Mouse (Mus musculus): Measurements from ENCODE around the gene Ak5. TPM values are rescaled to one million over a fixed set of nuclear protein-coding genes. Genes with fewer than 3 reads are reported as not detected.

Ak5 gene
- polyA plus RNA-seq, 1 experiment from 2014 or later: 1.9 TPM

DNA sequence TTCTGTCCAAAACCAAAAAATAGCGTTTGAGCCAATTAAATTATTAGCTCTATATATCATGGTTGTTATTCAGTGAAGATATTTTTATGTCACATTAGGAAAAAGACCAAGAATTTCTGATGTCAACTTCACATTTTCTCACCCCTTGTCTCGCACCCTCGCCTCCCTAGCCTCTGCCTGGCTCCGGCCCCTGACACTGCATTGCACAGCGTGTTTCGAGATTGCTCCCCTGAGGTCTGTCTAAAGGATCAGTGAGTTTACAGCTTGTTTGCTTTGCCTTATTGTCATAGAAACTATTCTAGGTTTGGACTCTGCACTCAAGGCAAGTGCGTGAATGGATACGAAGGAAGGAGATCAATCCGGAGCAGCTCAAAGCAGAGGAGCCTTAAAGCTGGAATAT is 20.9 kb upstream of the Ak5 start:
- WGBS: 48% methylated on average over 9 of the region's 9 CpGs
- no peak for ATAC-seq (ENCODE audit: low FRiP score, low TSS enrichment)
- no peak overlapping the region for H3K4me3 ChIP-seq (ENCODE audit: low read depth, low read length)

DNA sequence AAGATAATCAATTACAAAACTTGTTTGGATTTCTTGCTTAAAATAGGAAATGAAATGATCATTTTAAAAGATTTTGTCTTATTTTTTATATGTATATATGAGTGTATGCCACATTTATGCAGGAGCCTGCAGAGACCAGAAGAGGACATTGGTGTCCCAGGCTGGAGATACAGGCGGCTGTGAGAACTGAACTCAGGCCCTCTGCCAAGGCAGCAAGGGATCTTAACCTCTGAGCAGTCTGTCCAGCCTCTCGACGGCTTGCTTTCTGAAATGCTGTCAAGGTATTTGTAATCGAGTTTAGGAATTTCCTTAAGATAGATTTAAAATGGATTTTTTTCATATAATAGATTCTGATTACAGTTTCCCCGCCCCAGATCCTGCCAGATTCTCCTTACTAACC is 20.4 kb upstream of the Ak5 start:
- Histone ChIP-seq H3K4me1 (replicated peaks; ENCODE audit: control insufficient read depth, insufficient read depth) (no peaks in the 10 kb centered on the region), H3K27ac (replicated peaks) (no peak overlapping the region), H3K4me3 (ENCODE audit: low read depth, low read length) (no peak overlapping the region), H3K36me3 (ENCODE audit: control insufficient read depth, insufficient read depth, low read length) (no peaks in the 10 kb centered on the region), H3K27me3 (ENCODE audit: control insufficient read depth, insufficient read depth, low read length) (no peaks in the 10 kb centered on the region), H3K9ac (ENCODE audit: low read length) (no peak overlapping the region), H3K9me3 (ENCODE audit: control insufficient read depth, low read length) (no peaks in the 10 kb centered on the region), H3K4me2 (replicated peaks; ENCODE audit: low read depth) (no peak overlapping the region)
- DNase-seq (ENCODE audit: low spot score) (no peak), ATAC-seq (ENCODE audit: low FRiP score, low TSS enrichment) (no peak)
- 43% methylated on average over 5 of the region's 5 CpGs for WGBS
- no peak for TF ChIP-seq CTCF (IDR thresholded peaks at IDR 0.05; ENCODE audit: low read depth)
- no peak for TF ChIP-seq EP300 (optimal IDR thresholded peaks at IDR 0.05)

More for the DNA sequence above, 20.9 kb upstream of the Ak5 start:
- Histone ChIP-seq H3K36me3 (ENCODE audit: control insufficient read depth, insufficient read depth, low read length) (no peaks in the 10 kb centered on the region), H3K9ac (ENCODE audit: low read length) (no peak overlapping the region), H3K27me3 (ENCODE audit: control insufficient read depth, insufficient read depth, low read length) (no peaks in the 10 kb centered on the region), H3K9me3 (ENCODE audit: control insufficient read depth, low read length) (no peaks in the 10 kb centered on the region), H3K27ac (replicated peaks) (no peak overlapping the region), H3K4me2 (replicated peaks; ENCODE audit: low read depth) (no peak overlapping the region), H3K4me1 (replicated peaks; ENCODE audit: control insufficient read depth, insufficient read depth) (no peaks in the 10 kb centered on the region)
- no peak for DNase-seq (ENCODE audit: low spot score)
- no peak for TF ChIP-seq EP300 (optimal IDR thresholded peaks at IDR 0.05)
- TF ChIP-seq CTCF (IDR thresholded peaks at IDR 0.05; ENCODE audit: low read depth): no peak

DNA sequence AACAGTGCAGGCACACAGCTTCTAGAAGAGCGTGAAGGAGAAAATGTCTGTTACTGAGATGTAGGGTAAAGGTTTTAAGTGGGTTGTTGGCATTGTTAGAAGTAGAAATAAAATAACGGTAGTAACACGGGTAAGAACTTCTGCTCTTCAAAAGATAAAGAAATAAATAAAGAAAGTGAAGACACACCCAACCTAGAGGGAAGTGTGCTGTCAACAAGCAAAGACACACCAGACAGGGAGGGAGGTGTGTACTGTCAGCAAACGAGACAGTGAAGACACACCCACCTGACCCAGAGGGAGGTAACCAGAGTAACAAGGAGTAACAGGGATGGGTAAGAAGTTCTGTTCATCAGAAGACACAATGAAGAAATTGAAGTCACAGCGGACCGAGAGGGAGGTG is 6.5 kb upstream of the Ak5 start:
- DNase-seq (ENCODE audit: low spot score): no peak
- no peaks in the 10 kb centered on the region for H3K9me3 ChIP-seq (ENCODE audit: control insufficient read depth, low read length)
- no peaks in the 10 kb centered on the region for H3K36me3 ChIP-seq (ENCODE audit: control insufficient read depth, insufficient read depth, low read length)
- WGBS: 60% methylated on average over 6 of the region's 6 CpGs
- no peaks in the 10 kb centered on the region for H3K4me1 ChIP-seq (replicated peaks; ENCODE audit: control insufficient read depth, insufficient read depth)
- H3K4me3 ChIP-seq (ENCODE audit: low read depth, low read length): no peak overlapping the region
- H3K27me3 ChIP-seq (ENCODE audit: control insufficient read depth, insufficient read depth, low read length): no peaks in the 10 kb centered on the region
- no peak overlapping the region for H3K4me2 ChIP-seq (replicated peaks; ENCODE audit: low read depth)
- no peak overlapping the region for H3K9ac ChIP-seq (ENCODE audit: low read length)
- no peak overlapping the region for H3K27ac ChIP-seq (replicated peaks)
- TF ChIP-seq CTCF (IDR thresholded peaks at IDR 0.05; ENCODE audit: low read depth) (no peak), EP300 (optimal IDR thresholded peaks at IDR 0.05) (no peak)
- no peak for ATAC-seq (ENCODE audit: low FRiP score, low TSS enrichment)

DNA sequence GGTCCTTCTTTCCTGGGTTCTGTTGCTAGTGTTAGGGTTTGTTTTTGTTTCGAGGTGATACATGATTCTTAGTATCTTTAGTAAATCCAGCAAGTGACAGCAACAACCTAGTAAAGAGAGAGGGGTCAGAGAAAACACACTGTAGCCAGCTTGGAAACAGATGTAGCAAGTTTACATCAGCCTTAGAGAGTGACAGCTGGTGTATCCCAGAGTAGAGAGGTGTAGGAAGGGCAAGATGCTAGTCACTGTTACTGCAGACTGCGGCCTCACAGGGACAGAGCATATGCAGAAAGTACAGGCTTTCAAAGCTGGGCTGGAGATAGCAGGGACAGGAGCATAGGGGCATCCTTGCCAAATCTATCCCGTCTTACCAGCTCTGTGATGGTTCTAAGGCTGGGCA is 1.6 kb upstream of the Ak5 start:
- Histone ChIP-seq H3K4me1 (replicated peaks; ENCODE audit: control insufficient read depth, insufficient read depth) (no peaks in the 10 kb centered on the region), H3K9ac (ENCODE audit: low read length) (no peak overlapping the region), H3K27ac (replicated peaks) (no peak overlapping the region), H3K27me3 (ENCODE audit: control insufficient read depth, insufficient read depth, low read length) (no peaks in the 10 kb centered on the region; the same call in 1 of the 2 replicates), H3K4me2 (replicated peaks; ENCODE audit: low read depth) (no peak overlapping the region), H3K4me3 (ENCODE audit: low read depth, low read length) (no peak overlapping the region), H3K36me3 (ENCODE audit: control insufficient read depth, insufficient read depth, low read length) (no peaks in the 10 kb centered on the region), H3K9me3 (ENCODE audit: control insufficient read depth, low read length) (no peaks in the 10 kb centered on the region)
- ATAC-seq (ENCODE audit: low FRiP score, low TSS enrichment) (no peak), DNase-seq (ENCODE audit: low spot score) (no peak)
- no peak for TF ChIP-seq CTCF (IDR thresholded peaks at IDR 0.05; ENCODE audit: low read depth)
- TF ChIP-seq EP300 (optimal IDR thresholded peaks at IDR 0.05): no peak
- WGBS: 71% methylated on average over 3 of the region's 3 CpGs

DNA sequence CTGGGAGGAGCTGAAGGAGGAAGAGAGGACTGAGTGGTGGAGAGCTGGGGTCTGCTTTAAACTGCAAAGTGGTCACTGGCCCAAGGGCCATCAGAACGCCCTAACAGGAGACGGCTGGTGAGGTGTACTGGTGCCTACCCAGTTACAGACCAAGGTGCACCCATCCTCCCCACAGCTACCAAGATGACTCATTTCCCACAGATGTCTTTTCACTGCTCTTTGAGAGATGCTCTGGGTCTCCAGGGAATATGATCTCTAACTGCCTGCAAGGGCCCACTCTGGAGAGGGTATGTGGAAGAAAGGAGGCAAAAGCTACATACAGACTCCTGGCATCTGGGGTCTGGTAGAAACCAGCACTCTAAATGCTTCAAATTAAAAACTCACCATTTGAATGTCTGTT is 633 bp upstream of the Ak5 start:
- DNase-seq (ENCODE audit: low spot score) (no peak), ATAC-seq (ENCODE audit: low FRiP score, low TSS enrichment) (no peak)
- Histone ChIP-seq H3K4me3 (ENCODE audit: low read depth, low read length) (no peak overlapping the region), H3K36me3 (ENCODE audit: control insufficient read depth, insufficient read depth, low read length) (no peaks in the 10 kb centered on the region), H3K4me1 (replicated peaks; ENCODE audit: control insufficient read depth, insufficient read depth) (no peaks in the 10 kb centered on the region), H3K27me3 (ENCODE audit: control insufficient read depth, insufficient read depth, low read length) (no peaks in the 10 kb centered on the region; the same call in 1 of the 2 replicates), H3K27ac (replicated peaks) (no peak overlapping the region), H3K4me2 (replicated peaks; ENCODE audit: low read depth) (no peak overlapping the region), H3K9me3 (ENCODE audit: control insufficient read depth, low read length) (no peaks in the 10 kb centered on the region), H3K9ac (ENCODE audit: low read length) (no peak overlapping the region)
- no peak for TF ChIP-seq EP300 (optimal IDR thresholded peaks at IDR 0.05)
- TF ChIP-seq CTCF (IDR thresholded peaks at IDR 0.05; ENCODE audit: low read depth): no peak
- WGBS: 81% methylated on average over 2 of the region's 2 CpGs

DNA sequence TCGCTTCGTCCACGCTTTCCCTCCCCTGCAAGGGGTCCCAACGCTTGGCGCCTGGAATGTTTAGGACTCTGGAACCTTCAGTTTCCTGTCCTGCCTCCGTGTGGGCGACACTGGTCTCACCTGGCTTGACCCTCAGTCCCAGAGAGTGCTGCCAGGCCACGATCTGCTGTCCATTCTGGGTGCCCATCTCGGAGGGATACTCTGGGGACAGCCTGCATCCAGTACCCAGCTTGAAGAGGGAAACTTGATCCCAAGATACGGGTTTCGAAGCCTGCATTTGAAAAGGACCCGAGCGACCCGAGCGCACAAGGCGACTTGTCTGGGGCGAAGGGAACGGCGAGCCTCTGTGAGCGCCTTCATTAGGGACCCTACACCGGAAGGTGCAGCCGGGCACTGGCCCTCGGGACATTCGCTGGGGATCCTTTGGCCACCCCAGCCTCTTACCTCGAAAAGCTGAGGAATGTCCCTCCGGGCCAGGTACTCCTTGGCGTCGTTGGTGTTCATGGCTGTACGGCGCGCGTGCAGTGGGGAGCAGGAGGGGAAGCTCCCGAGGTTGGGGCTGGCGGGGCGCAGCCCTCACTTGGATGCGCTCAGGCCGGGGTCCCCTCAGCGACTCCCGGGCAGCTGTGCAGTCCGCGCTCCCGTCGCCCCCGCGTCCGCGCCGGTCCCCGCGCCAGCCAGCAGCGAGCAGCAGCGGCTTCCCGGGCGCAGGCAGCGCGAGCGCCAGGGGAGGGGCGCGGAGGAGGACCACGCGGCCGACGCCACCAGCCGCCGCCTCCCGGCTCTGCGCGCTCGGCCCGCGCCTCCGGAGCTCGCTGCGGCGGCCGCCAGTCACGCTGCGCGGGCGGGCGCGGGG is 576 bp downstream of the Ak5 start:
- Histone ChIP-seq H3K27me3 (ENCODE audit: control insufficient read depth, insufficient read depth, low read length) (no peaks in the 10 kb centered on the region; the same call in 1 of the 2 replicates), H3K4me1 (replicated peaks; ENCODE audit: control insufficient read depth, insufficient read depth) (no peaks in the 10 kb centered on the region), H3K9ac (ENCODE audit: low read length) (peak overlapping the region; percentile 35), H3K36me3 (ENCODE audit: control insufficient read depth, insufficient read depth, low read length) (no peaks in the 10 kb centered on the region), H3K9me3 (ENCODE audit: control insufficient read depth, low read length) (no peaks in the 10 kb centered on the region), H3K4me3 (ENCODE audit: low read depth, low read length) (peak overlapping the region; percentile 48), H3K4me2 (replicated peaks; ENCODE audit: low read depth) (peak overlapping the region; percentile 79), H3K27ac (replicated peaks) (no peak overlapping the region)
- ATAC-seq (ENCODE audit: low FRiP score, low TSS enrichment) (peak; percentile 49), DNase-seq (ENCODE audit: low spot score) (peak; percentile 23)
- no peak for TF ChIP-seq EP300 (optimal IDR thresholded peaks at IDR 0.05)
- no peak for TF ChIP-seq CTCF (IDR thresholded peaks at IDR 0.05; ENCODE audit: low read depth)
- WGBS: under 1% methylated on average over 52 of the region's 82 CpGs

Data from stomach, postnatal 0 days (tissue).